Mouse (Mus musculus) heart, adult 2 months (tissue): ENCODE data around the gene Tsen2. TPM values are rescaled to one million over a fixed set of nuclear protein-coding genes. Genes with fewer than 3 reads are reported as not detected.
A peak's percentile ranks its signal among the peaks of the same experiment; 100 is the strongest.

ENCODE experiments used
- DNase-seq, 2 experiments: peaks; one replicate each; pipeline ENCODE4 v3.0.0; 2021
- H3K27ac ChIP-seq: fragments of 200-600 bp; 2 replicates; pipeline ENCODE4 v1.8.1; 2022
- H3K27me3 ChIP-seq: fragments of 200-500 bp; 2 replicates; pipeline ENCODE4 v1.6.1; 2012; ENCODE audit warnings: mild to moderate bottlenecking, low read length, inconsistent platforms, mixed read lengths; ENCODE audit not compliant: control insufficient read depth, insufficient read depth
- H3K36me3 ChIP-seq: fragments of 200-500 bp; 2 replicates; pipeline ENCODE4 v1.6.1; 2012; ENCODE audit warnings: low read length, inconsistent platforms; ENCODE audit not compliant: control insufficient read depth, insufficient read depth
- H3K4me1 ChIP-seq: fragments of 200-500 bp; 2 replicates; pipeline ENCODE4 v1.6.1; 2011; ENCODE audit warnings: low read length; ENCODE audit not compliant: control insufficient read depth, insufficient read depth
- H3K4me3 ChIP-seq: fragments of 200-600 bp; 2 replicates; pipeline ENCODE4 v1.8.1; 2022
- H3K79me2 ChIP-seq: fragments of 200-500 bp; replicated peaks from 2 replicates; pipeline ENCODE4 v1.6.1; 2012; ENCODE audit warnings: mild to moderate bottlenecking, inconsistent platforms, low read length, moderate library complexity, mixed read lengths; ENCODE audit not compliant: control insufficient read depth, insufficient read depth
- H3K9ac ChIP-seq: fragments of 200-500 bp; 2 replicates; pipeline ENCODE4 v1.6.1; 2012; ENCODE audit warnings: low read depth, mild to moderate bottlenecking, control low read depth, inconsistent platforms, low read length, mixed read lengths
- CTCF ChIP-seq: fragments of 200-600 bp; IDR thresholded peaks from 2 replicates; pipeline ENCODE4 v1.8.1; 2022; ENCODE audit warnings: antibody characterized with exemption, mild to moderate bottlenecking, moderate library complexity
- EP300 ChIP-seq: fragments of 200-500 bp; IDR thresholded peaks from 2 replicates; pipeline ENCODE4 v1.6.1; 2011; ENCODE audit warnings: low read depth, low read length, control low read depth; ENCODE audit not compliant: insufficient read depth
- POLR2A ChIP-seq: fragments of 200-500 bp; IDR thresholded peaks from 2 replicates; pipeline ENCODE4 v1.6.1; 2011; ENCODE audit warnings: mild to moderate bottlenecking, low read depth, low read length, control low read depth; ENCODE audit not compliant: insufficient read depth
- WGBS: fragments of 180-500 bp; shearing (Covaris S2); methylation state at CpG from one replicate; pipeline ENCODE4 v1.1.7; 2018; 5-methylcytosine and 5-hydroxymethylcytosine counted together
- intact Hi-C: fragments of 180-260 bp; cut with DNase I; formaldehyde crosslinking; loops from one replicate; pipeline ENCODE4 v1.15.1; 2025
- polyA plus RNA-seq: library from polyadenylated mRNA; depleted of rRNA; stranded (reverse); fragments of >200 nt; gene quantifications from 2 replicates; pipeline ENCODE4 v1.2.3, GENCODE M21; 2012
- total RNA-seq, 2 experiments: library from RNA; stranded (reverse); gene quantifications; 2 replicates each; pipeline ENCODE4 v1.2.3; 2021

The Tsen2 gene
- total and polyA plus RNA-seq, 3 experiments: 3.9 to 7.2 (median 6.1) TPM

GRCm38 (mm10) chr6:115542341-115542740, 2.1 kb upstream of the Tsen2 start:
- TF ChIP-seq EP300: no peak
- TF ChIP-seq CTCF: no peak
- Histone ChIP-seq H3K4me3 (no peak overlapping the region), H3K4me1 (peaks cover 1% of the 10 kb centered on the region; the same call in 1 of the 2 replicates), H3K79me2 (no peaks in the 10 kb centered on the region), H3K27me3 (no peaks in the 10 kb centered on the region), H3K27ac (no peak overlapping the region; the same call in 1 of the 2 replicates), H3K36me3 (no peaks in the 10 kb centered on the region), H3K9ac (no peak overlapping the region)
- WGBS: 52% methylated on average over 3 of the region's 3 CpGs
- intact Hi-C loops: no loop called here
- no peak for DNase-seq

DNA sequence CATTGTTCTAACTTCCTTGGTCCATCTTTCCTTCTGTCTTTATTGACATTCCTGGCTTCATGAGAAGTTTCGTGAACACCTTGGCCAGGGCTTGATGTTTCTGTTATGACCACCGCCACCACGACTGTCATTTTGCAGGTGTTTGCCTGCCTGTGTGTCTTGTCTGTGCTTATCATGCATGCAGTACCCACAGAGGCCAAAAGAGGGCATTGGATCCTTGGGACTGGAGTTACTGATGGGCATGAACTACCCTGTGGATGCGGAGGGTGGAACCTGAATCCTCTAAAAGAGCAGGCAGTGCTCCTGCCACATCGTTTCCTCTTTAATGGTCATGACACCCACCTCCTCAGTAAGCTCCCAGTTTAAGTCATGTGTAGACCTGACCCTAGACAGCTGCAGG, 1.8 kb downstream of the Tsen2 start:
- H3K27ac ChIP-seq: no peak overlapping the region
- peak; percentile 26 to 49 for DNase-seq
- H3K4me1 ChIP-seq: peaks cover 1% of the 10 kb centered on the region; the same call in 1 of the 2 replicates
- H3K27me3 ChIP-seq: no peaks in the 10 kb centered on the region
- no peaks in the 10 kb centered on the region for H3K79me2 ChIP-seq
- TF ChIP-seq CTCF (peak; percentile 72), EP300 (no peak)
- intact Hi-C loops: no loop called here
- 81% methylated on average over 5 of the region's 5 CpGs for WGBS
- no peaks in the 10 kb centered on the region for H3K36me3 ChIP-seq
- no peak overlapping the region for H3K9ac ChIP-seq
- no peak overlapping the region for H3K4me3 ChIP-seq

DNA sequence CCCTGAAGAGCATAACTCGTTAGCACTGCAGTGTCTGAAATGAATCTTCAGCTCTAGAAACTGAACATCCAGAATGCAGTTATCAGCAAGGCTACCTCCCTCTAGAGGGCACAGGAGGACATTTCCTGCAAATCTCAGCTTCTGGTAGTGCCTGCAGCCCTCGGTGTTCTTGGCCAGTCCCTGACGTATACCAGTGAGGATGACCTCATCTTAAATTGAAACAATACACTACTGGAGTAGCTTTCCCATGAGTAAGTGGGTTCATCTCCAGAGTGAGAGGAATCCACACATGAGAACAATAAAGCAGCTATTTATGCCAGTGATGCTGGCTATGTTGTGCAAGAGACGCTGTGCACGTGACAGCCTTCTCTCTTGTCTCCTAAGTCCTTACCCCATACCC, 11.0 kb downstream of the Tsen2 start:
- DNase-seq: no peak
- 40% methylated on average over 5 of the region's 5 CpGs for WGBS
- H3K4me1 ChIP-seq: 0 out of 2 replicates have a peak, but pooled peaks cover 1% of the 10 kb centered on the region

GRCm38 (mm10) chr6:115558176-115558575, 13.7 kb downstream of the Tsen2 start:
- no peaks in the 10 kb centered on the region for H3K36me3 ChIP-seq
- intact Hi-C loops: no loop called here
- 0 out of 2 replicates have a peak, but pooled peaks cover 1% of the 10 kb centered on the region for H3K4me1 ChIP-seq
- no peak overlapping the region for H3K4me3 ChIP-seq
- no peaks in the 10 kb centered on the region for H3K27me3 ChIP-seq
- DNase-seq: no peak
- no peaks in the 10 kb centered on the region for H3K79me2 ChIP-seq
- no peak for TF ChIP-seq POLR2A
- no peak for TF ChIP-seq EP300
- TF ChIP-seq CTCF: no peak
- WGBS: 99% methylated on average over 2 of the region's 2 CpGs
- no peak overlapping the region for H3K9ac ChIP-seq
- H3K27ac ChIP-seq: no peak overlapping the region

More for the DNA sequence above, 11.0 kb downstream of the Tsen2 start:
- intact Hi-C loops: no loop called here
- Histone ChIP-seq H3K27ac (no peak overlapping the region), H3K9ac (no peak overlapping the region), H3K27me3 (no peaks in the 10 kb centered on the region), H3K4me3 (no peak overlapping the region), H3K79me2 (no peaks in the 10 kb centered on the region), H3K36me3 (no peaks in the 10 kb centered on the region)
- TF ChIP-seq POLR2A (no peak), EP300 (no peak), CTCF (peak; percentile 53)

DNA sequence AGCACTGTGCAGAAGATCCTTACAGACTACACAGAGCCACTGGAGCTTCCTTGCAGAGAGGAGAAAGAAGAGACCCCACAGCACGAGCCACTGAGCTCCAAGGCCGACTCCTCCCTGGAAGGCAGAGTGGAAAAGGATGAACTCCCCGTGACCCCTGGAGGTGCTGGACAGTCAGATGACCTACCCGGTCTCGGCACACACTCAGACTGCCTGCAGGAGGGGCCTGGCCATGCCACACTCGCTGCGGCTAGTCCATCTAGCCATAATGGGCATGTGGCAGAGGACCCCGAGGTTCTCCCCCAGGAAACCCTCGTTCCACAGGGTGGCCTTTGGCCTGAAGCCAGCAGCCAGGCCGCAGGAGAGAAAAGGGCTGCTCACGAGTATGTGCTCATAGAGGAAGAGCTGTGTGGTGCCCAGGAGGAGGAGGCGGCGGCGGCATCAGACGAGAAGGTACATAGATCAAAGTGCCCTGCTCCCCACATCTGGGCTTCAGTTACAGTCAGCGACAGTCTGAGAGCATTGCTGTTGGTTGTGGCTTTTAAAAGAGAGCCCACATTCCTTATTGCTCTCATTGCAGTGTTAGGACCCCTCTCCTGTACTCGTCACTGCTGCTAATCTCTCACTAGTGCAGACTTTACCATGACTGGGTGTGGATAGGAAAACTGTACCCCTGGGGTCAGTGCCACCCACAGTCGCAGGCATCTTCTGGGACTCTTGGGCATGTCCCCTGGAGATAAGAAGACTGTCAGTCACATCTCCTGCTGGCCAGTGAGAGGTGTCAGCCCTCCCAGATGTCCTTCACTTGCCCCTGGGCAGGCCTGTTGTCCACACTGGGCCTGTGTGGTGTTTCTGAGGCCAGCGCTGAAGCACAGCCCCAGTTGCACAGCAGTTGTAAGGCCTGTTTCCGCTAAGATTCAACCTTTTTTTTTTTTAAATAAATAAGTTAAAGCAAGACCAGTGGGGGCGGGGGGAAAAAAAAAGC, 15.5 kb downstream of the Tsen2 start:
- intact Hi-C loops: no loop called here
- no peak for TF ChIP-seq EP300
- no peak for TF ChIP-seq CTCF
- no peak for TF ChIP-seq POLR2A
- H3K36me3 ChIP-seq: no peaks in the 10 kb centered on the region
- no peak overlapping the region for H3K27ac ChIP-seq
- no peak overlapping the region for H3K9ac ChIP-seq
- H3K4me1 ChIP-seq: 0 out of 2 replicates have a peak, but pooled peaks cover 1% of the 10 kb centered on the region
- 56% methylated on average over 21 of the region's 21 CpGs for WGBS
- DNase-seq: no peak
- H3K79me2 ChIP-seq: no peaks in the 10 kb centered on the region
- no peak overlapping the region for H3K4me3 ChIP-seq
- no peaks in the 10 kb centered on the region for H3K27me3 ChIP-seq

GRCm38 (mm10) chr6:115565479-115566045, 21.1 kb downstream of the Tsen2 start:
- no peak for DNase-seq

More at GRCm38 (mm10) chr6:115565479-115566045, 21.1 kb downstream of the Tsen2 start:
- TF ChIP-seq POLR2A (no peak), CTCF (no peak), EP300 (no peak)
- 85% methylated on average over 6 of the region's 6 CpGs for WGBS
- Histone ChIP-seq H3K4me1 (no peaks in the 10 kb centered on the region), H3K79me2 (no peaks in the 10 kb centered on the region), H3K4me3 (no peak overlapping the region), H3K27me3 (no peaks in the 10 kb centered on the region), H3K27ac (no peak overlapping the region), H3K9ac (no peak overlapping the region), H3K36me3 (no peaks in the 10 kb centered on the region)
- intact Hi-C loops: no loop called here
